Mouse (Mus musculus): ENCODE measurements around the gene Hsd3b6. TPM values are rescaled to one million over a fixed set of nuclear protein-coding genes. Genes with fewer than 3 reads are reported as not detected.

Hsd3b6 gene
- total RNA-seq, 1 experiment from 2014 or later: not detected

Other genes with a start within 250 kb of the Hsd3b6 start
- gene Gm10681, start 225.6 kb downstream of the Hsd3b6 start, total RNA-seq (2017): not detected in 2 replicates
- not detected in 2 replicates for gene Hsd3b5, start 184.2 kb downstream of the Hsd3b6 start, total RNA-seq (2017)
- 0.12 TPM in 2 replicates for gene Hsd3b2, start 89.9 kb downstream of the Hsd3b6 start, total RNA-seq (2017)
- gene Hsd3b3, start 51.3 kb downstream of the Hsd3b6 start, total RNA-seq (2017): not detected in 2 replicates
- gene Hsd3b1, start 45.4 kb upstream of the Hsd3b6 start, total RNA-seq (2017): not detected in 2 replicates
- gene Hao2, start 78.8 kb upstream of the Hsd3b6 start, total RNA-seq (2017): not detected in 2 replicates

Data from neutrophil, adult 5-6 weeks (primary cell).